Mouse (Mus musculus): ENCODE measurements around the gene Tead2.

- TF ChIP-seq CTCF (IDR thresholded peaks at IDR 0.05; ENCODE audit: control insufficient read depth, insufficient read depth, insufficient read length) (peak; percentile 94), USF1 (IDR thresholded peaks at IDR 0.05; ENCODE audit: low read depth) (no peak), MAX (IDR thresholded peaks at IDR 0.05) (no peak), CEBPB (IDR thresholded peaks at IDR 0.05; ENCODE audit: low read depth) (no peak), FOSL1 (IDR thresholded peaks at IDR 0.05; ENCODE audit: insufficient read depth, low read length, poor library complexity, severe bottlenecking) (no peak)
Observed at GRCm38 (mm10) chr7:45277136-45277760, 61.7 kb downstream of the Tead2 start, which contains the start of gene Slc6a21.
